Mouse (Mus musculus) macrophage (primary cell): ENCODE measurements around the gene Tspan2. TPM values are rescaled to one million over a fixed set of nuclear protein-coding genes. Genes with fewer than 3 reads are reported as not detected.

Experiments
- H3K27ac ChIP-seq: fragments of 350-480 bp; formaldehyde crosslinking; 2 replicates; pipeline ENCODE4 v1.9.0; 2021
- H3K36me3 ChIP-seq: fragments of 350-480 bp; formaldehyde crosslinking; 2 replicates; pipeline ENCODE4 v1.9.0; 2021; ENCODE audit errors: inconsistent target
- H3K4me3 ChIP-seq: fragments of 350-480 bp; formaldehyde crosslinking; 2 replicates; pipeline ENCODE4 v1.9.0; 2021; ENCODE audit errors: inconsistent target
- H3K79me2 ChIP-seq: fragments of 350-480 bp; formaldehyde crosslinking; 2 replicates; pipeline ENCODE4 v1.9.0; 2021; ENCODE audit errors: inconsistent target
- WGBS: methylation state at CpG from one replicate; pipeline ENCODE4 v1.1.7; 2026; ENCODE audit warnings: inconsistent platforms; ENCODE audit not compliant: missing documents; 5-methylcytosine and 5-hydroxymethylcytosine counted together
- polyA plus RNA-seq: library from polyadenylated mRNA; stranded (reverse); fragments of 250-400 nt; gene quantifications from 3 replicates; pipeline ENCODE4 v1.2.4, GENCODE M21; 2018; ENCODE audit warnings: inconsistent platforms

The Tspan2 gene
- polyA plus RNA-seq, 1 experiment from 2014 or later: 0.13 TPM

DNA sequence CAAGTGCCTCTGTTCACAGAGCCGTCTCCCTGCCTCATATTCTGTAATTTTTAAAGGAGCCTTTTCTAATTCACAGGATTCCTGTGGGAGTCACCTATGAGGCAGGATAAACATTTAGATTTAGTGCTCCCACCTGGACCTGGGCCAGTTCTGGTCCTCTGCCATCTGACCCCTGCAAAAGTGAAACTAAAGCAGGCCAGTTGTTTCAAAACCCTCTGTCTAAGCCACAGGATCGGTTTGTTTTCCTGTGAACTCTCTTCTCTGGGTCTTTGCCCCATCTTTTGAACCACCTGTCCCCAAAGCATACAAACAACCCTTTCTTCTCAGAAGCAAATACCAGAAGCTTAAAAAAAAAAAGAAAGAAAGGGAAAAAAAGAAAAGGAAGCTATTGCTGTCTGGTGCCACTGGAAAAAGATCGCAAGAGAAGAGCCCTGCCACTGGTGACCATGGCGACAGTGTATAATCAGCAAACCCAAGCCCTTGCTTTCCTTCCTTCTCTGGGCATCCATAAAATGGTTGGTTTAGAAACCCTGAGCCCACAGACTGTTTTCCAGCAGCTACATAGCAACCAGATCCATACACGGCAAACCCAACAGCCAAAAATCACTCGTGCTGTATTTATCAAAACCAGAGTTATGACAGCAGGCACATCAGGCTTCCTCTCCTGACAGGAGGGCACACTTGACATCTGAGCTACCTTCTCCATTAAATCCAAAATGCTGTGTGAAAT lies 10.3 kb upstream of the Tspan2 start:
- WGBS: 14% methylated on average over 6 of the region's 6 CpGs
- Histone ChIP-seq H3K36me3 (no peaks in the 10 kb centered on the region), H3K27ac (no peak overlapping the region), H3K4me3 (peak overlapping the region; percentile 14; the same call in 1 of the 2 replicates), H3K79me2 (no peaks in the 10 kb centered on the region)

DNA sequence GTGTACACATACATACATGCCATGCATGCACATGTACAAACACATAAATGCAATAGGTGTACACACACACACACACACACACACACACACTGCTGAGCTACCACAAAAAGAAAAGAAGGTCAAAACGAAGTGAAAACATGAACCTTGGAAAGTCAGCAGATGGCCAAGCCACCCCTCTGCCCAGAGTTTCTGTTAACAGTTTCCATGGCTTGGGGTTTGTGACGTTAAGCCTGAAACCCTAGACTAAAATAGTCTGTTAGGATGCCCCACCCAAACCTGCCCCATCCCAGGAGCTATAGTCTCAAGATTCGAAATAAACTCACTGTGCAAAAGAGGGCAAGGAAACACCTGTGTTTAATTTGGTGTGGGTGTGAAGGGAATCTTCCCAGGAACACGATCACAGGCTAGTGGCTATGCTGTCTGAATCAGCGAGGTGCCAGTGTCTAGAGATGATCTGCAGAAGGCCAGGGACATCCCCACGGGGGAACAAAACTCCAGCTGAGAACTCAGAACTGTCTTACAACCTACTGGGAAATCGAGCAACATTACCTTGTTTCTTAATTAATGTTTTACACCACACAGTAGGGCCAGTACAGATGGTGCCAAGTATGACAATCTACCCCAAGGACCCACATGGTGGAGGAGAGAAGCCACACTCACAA lies 9.4 kb upstream of the Tspan2 start:
- Histone ChIP-seq H3K27ac (no peak overlapping the region), H3K4me3 (no peak overlapping the region), H3K79me2 (no peaks in the 10 kb centered on the region), H3K36me3 (no peaks in the 10 kb centered on the region)
- 43% methylated on average over 7 of the region's 7 CpGs for WGBS

DNA sequence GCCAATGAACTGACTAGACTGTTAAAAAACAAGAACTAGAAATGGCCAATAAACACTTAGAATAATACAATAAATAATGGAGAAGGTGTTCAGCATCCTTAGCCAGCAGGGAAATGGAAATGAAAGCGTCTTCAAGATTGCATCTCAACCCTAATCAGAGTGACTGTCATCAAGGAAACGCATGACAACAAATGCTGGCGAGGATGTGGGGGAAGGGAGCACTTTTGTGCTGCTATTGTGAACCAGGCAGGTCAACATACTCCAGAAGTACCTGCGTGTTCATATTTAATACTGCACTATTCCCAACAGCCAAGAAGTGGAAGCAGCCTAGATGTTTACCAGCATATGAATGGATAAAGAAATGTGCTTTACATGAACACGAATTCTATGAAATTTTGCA lies 4.9 kb upstream of the Tspan2 start:
- Histone ChIP-seq H3K4me3 (no peak overlapping the region), H3K79me2 (no peaks in the 10 kb centered on the region), H3K36me3 (no peaks in the 10 kb centered on the region), H3K27ac (no peak overlapping the region)
- 62% methylated on average over 5 of the region's 5 CpGs for WGBS

DNA sequence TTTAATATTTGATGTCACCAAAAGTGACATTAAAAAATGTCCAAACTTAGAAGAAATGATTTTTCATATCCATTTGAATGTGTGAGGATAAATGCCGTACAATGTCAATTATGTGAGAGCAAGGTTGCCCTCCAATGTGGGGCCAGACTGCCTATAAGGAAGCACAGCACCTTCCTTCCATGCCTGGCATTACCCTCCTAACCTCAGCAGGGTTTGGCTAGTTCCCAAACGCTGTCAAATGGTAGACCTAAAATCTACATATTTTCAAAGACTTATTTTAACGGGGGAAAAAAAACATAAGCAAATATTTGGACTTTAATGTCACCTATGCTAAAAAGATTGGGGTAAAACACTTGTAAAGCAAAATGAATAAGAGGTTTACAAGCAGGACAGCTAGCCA lies 3.2 kb upstream of the Tspan2 start:
- 24% methylated on average over 3 of the region's 3 CpGs for WGBS
- no peak overlapping the region for H3K4me3 ChIP-seq
- no peaks in the 10 kb centered on the region for H3K79me2 ChIP-seq
- H3K27ac ChIP-seq: no peak overlapping the region
- H3K36me3 ChIP-seq: no peaks in the 10 kb centered on the region

DNA sequence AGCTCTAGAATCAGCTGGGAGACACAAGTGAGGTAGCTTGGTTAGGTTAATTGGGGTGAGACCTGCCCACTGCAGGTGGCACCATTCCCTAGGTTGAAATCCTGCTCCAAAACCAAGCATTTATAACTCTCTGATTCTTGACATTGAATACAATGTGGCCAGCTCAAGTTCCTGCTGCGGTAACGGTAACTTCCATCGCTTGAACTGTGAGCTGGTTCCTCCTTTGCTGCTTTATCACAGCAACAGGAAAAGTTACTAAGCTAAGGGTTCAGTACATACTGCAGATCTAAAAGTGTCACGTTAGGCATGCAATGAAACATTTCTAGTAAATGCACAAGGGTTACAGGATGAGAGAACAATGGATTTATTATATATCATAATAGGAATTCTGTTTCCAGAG lies 1.7 kb upstream of the Tspan2 start:
- no peaks in the 10 kb centered on the region for H3K79me2 ChIP-seq
- no peak overlapping the region for H3K4me3 ChIP-seq
- 2% methylated on average over 4 of the region's 4 CpGs for WGBS
- H3K36me3 ChIP-seq: no peaks in the 10 kb centered on the region
- no peak overlapping the region for H3K27ac ChIP-seq

DNA sequence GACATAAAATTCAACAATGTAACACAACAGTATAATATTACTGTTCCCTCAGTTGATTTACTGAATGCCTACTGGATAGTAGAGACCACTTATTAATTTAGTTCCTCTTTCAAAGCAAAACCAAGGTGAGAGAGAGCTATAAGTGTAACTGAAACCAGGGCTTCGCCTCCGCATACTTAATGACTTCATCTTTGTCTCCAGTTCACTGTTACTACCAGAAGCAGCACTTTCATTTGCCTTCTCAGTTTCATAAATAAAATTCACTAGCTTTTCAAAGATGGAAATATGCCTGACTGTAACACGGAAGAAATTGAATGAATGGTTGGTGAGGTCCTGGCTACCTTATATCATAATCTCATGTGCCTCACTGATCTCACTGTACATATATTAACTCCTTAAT lies 1.3 kb upstream of the Tspan2 start:
- Histone ChIP-seq H3K4me3 (no peak overlapping the region), H3K27ac (no peak overlapping the region), H3K36me3 (no peaks in the 10 kb centered on the region), H3K79me2 (no peaks in the 10 kb centered on the region)
- WGBS: 20% methylated on average over 3 of the region's 3 CpGs

DNA sequence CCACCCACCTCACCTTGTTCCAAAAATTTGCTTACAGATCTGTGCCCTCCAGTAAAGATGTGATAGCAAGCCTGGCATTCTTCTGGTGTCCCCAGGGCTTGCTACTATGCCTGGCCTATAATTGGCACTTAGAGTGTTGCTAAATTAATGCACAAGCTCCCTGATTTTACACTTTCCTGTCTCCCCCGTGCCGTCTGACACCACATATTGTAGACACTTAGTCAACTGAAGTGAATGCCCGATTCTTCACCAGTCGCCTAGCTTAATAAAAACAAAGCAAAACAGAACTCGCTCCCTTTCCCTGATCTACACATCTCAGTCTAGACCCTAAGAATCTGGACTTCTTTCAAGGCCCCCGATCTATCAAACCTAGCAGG lies 405 bp upstream of the Tspan2 start:
- Histone ChIP-seq H3K4me3 (no peak overlapping the region), H3K79me2 (no peaks in the 10 kb centered on the region), H3K27ac (no peak overlapping the region), H3K36me3 (no peaks in the 10 kb centered on the region)
- 66% methylated on average over 6 of the region's 6 CpGs for WGBS

DNA sequence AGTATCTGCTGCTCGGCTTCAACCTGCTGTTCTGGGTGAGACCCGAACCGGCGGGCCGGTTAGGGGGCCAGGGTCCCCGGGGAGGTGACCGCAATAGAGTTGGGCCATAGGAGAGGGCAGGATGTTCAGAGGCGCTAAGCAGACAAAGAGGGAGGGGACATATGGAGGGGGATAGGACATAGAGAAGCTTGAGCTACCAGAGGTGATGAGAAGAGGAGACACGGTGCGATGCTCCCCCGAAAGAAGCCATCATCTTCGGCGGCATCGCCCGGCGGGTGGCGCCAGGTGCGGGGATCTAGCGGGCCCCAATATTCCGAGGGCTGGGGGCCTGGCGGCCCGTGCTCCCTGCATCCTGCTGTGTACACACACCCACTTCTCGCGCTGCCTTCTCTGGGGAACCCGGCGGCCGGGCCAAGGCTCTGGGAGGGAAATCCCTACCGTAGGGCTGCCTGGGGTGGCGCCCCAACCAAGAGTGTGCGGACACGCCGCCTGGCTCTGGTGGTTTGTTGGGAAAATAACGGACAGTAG lies 766 bp downstream of the Tspan2 start:
- Histone ChIP-seq H3K36me3 (no peaks in the 10 kb centered on the region), H3K27ac (no peak overlapping the region), H3K79me2 (no peaks in the 10 kb centered on the region), H3K4me3 (peak overlapping the region; percentile 27; the same call in 1 of the 2 replicates)
- WGBS: 1% methylated on average over 33 of the region's 33 CpGs

DNA sequence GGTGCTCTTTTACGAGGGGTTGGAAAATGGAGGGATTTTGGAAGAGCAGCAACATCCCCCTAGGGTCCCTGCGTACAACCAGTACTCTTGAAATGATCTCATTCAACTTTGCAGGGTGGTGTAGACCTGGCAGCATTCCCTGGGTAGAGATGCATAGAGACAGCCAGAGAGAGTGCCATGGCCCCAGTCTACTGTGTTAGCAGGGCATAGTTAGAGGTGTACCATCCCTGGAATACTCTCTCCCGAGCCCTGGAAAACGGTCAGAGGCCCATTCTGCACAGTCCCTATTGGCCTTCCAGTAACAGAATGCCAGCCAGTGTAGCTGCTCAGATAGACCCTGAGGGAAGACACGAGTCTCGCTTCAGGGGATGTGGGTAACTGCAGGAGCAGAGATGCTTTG lies 1.3 kb downstream of the Tspan2 start:
- H3K27ac ChIP-seq: no peak overlapping the region
- no peak overlapping the region for H3K4me3 ChIP-seq
- 60% methylated on average over 6 of the region's 6 CpGs for WGBS
- H3K79me2 ChIP-seq: no peaks in the 10 kb centered on the region
- H3K36me3 ChIP-seq: no peaks in the 10 kb centered on the region

DNA sequence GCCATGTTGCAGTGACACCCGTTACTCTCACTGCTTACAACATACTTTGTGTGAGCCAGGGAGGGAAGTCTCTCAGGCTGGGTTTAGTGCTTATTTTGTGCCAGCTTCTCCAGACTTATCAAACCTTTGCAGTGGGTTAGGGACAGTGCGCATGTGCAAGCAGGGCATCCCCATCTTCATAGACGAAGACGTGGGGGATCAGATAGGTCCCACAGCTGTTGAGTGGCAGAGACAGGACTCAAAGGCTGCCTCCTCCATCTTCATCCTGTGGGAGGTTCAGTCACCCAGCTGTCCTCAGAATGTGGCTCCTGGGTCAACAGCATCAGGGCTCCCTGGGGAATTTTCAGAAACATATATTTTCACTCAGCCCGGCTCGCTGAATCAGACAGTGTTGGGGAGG lies 2.1 kb downstream of the Tspan2 start:
- 70% methylated on average over 6 of the region's 6 CpGs for WGBS
- Histone ChIP-seq H3K27ac (no peak overlapping the region), H3K79me2 (no peaks in the 10 kb centered on the region), H3K4me3 (no peak overlapping the region), H3K36me3 (no peaks in the 10 kb centered on the region)

DNA sequence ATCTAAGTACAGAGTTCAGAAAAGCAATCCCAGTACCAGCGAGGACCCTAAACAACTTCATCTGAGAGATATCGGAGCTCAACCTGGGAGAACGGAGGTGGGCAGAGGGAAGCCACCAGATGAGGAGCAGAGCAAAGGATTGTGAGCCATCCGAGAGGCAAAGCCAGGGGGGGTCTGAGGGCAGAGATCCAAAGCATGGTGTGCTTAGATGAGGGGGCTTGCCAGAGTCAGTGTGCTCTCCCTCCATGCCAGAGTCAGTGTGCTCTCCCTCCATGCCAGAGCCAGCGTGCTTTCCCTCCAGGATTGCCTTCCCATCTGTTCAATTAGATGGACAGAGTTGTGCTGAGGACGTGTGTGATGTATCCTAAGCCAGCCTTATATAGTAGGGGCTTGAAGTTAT lies 2.8 kb downstream of the Tspan2 start:
- Histone ChIP-seq H3K36me3 (no peaks in the 10 kb centered on the region), H3K79me2 (no peaks in the 10 kb centered on the region), H3K27ac (no peak overlapping the region), H3K4me3 (no peak overlapping the region)
- 89% methylated on average over 6 of the region's 6 CpGs for WGBS

DNA sequence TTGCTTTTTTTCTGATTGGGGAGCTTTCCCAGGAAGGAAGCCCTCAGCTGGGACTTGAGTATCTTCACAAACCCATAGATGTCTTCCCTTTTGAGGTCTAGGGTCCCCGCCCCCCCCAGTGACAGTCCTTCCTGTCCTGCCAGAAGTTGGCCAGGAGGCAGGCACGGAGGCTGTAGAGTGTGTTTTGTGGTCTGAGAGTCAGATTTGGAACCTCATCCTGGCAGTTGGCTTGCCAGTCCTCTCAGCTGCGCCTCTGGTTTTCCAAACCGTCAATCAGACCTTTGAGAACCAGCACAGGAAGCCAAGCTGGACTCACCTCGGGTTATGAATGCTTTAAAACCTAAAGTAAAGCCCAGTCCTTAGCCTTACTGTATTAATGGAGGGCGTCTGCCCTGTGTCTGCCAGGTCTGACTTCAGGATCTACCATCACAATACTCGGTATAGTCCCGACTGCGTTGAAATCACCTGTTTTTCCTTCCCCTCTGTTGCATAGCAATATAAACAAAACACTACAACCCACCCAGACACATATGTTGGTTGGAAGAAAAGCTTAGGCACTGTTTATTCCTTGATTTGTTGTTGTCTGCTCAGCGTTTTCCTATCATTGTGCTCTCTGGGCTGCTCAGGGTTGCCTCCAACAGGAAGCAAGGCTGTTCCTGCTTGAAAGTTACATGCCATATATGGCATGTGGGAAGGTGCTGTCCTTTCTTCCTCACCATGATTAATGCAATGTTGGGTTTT lies 4.0 kb downstream of the Tspan2 start:
- H3K79me2 ChIP-seq: no peaks in the 10 kb centered on the region
- no peak overlapping the region for H3K27ac ChIP-seq
- 6% methylated on average over 10 of the region's 10 CpGs for WGBS
- no peak overlapping the region for H3K4me3 ChIP-seq
- no peaks in the 10 kb centered on the region for H3K36me3 ChIP-seq

DNA sequence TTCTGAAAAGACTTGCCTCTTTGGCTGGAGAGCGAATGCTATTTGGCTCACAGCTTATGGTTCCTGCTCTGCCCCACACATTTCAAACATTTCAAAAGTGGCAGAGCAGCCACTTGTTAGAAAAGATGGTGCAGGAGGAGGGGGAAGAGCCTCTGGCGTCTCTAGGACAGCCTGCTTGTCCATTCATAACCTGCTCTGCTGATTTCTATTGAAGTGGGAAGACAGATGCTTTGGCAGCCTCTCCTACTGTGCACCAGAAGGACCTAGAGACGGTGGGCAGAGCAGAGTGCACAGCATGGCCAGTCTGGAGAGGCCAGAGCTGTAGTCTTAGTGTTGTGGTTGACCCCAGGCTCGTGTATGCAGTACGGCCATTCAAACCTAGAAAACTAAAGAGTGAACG lies 4.6 kb downstream of the Tspan2 start:
- Histone ChIP-seq H3K4me3 (no peak overlapping the region), H3K27ac (no peak overlapping the region), H3K79me2 (no peaks in the 10 kb centered on the region), H3K36me3 (no peaks in the 10 kb centered on the region)
- WGBS: 50% methylated on average over 6 of the region's 6 CpGs

DNA sequence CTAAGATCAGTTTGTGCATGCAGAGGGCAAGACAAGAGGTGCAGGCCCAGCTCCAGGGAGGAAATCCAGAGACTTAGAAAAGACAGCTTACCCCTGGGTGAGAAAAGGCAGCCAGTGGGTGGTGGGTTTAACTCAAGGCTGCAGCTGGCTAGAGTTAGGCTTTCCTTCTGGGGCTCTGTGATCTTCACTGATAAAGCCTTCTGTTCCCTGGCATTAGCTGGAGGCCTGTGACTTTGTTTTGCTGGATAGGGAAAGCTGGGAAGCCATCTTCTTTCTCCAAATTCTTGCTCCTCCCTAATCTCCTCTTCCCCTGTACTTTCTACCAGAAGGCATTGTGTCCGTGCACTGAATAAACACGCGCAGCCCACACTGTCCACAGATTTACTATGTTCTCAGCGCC lies 8.4 kb downstream of the Tspan2 start:
- no peak overlapping the region for H3K4me3 ChIP-seq
- H3K79me2 ChIP-seq: no peaks in the 10 kb centered on the region
- no peak overlapping the region for H3K27ac ChIP-seq
- WGBS: 94% methylated on average over 4 of the region's 4 CpGs
- no peaks in the 10 kb centered on the region for H3K36me3 ChIP-seq

DNA sequence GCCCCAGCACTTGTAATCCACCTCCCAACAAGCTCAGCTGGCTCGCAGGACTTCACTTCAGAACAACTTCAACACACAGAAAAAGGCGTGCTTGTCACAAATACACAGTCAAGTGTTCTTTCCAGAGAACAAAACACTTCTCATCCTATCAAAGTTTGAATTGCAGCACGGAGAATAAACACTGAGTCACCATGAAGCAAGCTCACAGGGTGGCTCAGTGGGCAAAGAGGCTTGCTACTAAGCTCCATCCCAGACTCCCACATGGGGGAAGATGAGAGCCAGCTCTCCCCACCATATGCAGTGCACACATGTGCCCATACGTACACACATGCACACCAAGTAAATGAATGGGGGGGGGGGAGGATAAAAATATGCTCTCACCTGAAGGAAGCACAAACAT lies 8.9 kb downstream of the Tspan2 start:
- no peaks in the 10 kb centered on the region for H3K79me2 ChIP-seq
- no peak overlapping the region for H3K4me3 ChIP-seq
- no peak overlapping the region for H3K27ac ChIP-seq
- 80% methylated on average over 4 of the region's 4 CpGs for WGBS
- H3K36me3 ChIP-seq: no peaks in the 10 kb centered on the region
